Mouse (Mus musculus): ENCODE measurements around the gene Rap1a.

The Rap1a gene

GRCm38 (mm10) chr3:105801191-105802166 lies at the start of gene Rap1a:
TSS of gene Rap1a (minus strand) at chr3:105801336.
- peak; percentile 75 for DNase-seq (ENCODE audit: low read depth, low spot score)

DNA sequence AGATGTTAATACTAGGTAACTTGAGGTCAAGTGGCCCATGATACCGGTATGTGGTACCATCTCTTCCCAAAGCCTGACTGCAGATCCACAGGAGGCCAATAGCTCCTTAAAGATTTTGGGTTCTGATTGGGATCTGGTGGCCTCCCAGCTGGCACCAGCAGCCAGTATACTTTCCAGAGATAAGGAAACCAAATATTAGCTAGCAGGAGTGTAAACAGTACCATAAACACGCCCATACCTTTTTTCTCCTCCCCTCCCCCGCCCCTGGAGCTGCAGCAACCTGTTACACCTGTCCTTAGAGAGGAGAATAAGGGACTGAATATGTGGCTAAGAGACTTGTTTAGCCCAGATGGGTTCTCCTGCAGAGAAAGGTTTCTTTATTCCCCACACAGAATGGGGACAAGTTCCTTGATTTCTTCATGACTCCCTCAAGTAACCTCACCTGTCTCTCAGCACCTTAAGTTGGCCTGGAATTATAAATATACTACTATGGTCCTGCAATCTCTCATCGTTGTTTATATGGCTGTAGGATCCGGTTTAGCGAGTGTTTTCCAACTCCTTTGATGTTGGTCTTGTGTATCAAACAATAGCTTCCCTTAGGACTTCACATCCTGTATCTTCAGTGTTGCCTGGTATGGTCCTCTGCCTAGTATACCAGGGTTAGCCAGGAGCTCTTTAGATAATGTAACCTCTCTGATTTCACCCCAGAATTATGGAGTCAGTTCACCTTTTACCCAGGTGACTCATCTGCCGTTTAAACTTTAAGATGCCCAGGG lies 45.3 kb upstream of the Rap1a start:
- no peak for DNase-seq (ENCODE audit: low read depth, low spot score)

DNA sequence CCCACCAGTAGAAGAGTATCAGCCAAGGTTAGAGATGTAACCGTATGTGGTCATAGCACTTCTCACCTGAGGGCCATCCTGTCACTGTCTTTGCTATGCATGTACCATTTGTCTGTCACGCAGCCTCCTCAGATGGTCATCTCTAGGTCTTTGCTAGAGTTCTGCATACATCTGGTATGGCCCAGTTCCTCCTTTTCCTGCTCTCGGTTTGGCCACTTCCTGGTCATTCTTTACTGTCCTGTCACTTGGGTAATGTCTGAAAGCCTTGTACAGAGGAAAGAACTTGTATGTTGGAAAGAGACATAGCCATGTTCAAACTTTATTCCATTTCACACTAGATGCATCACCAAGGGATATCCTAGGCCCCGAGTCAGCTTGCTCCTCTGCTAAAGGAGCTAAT lies 38.7 kb upstream of the Rap1a start:
- DNase-seq (ENCODE audit: low read depth, low spot score), result no peak

GRCm38 (mm10) chr3:105838655-105839054 lies 37.5 kb upstream of the Rap1a start:
- no peak for DNase-seq (ENCODE audit: low read depth, low spot score)

- DNase-seq (ENCODE audit: low read depth, low spot score), result no peak
These were observed 35.7 kb upstream of the Rap1a start for GRCm38 (mm10) chr3:105836883-105837282.

GRCm38 (mm10) chr3:105835875-105836274 lies 34.7 kb upstream of the Rap1a start:
- no peak for DNase-seq (ENCODE audit: low read depth, low spot score)

DNA sequence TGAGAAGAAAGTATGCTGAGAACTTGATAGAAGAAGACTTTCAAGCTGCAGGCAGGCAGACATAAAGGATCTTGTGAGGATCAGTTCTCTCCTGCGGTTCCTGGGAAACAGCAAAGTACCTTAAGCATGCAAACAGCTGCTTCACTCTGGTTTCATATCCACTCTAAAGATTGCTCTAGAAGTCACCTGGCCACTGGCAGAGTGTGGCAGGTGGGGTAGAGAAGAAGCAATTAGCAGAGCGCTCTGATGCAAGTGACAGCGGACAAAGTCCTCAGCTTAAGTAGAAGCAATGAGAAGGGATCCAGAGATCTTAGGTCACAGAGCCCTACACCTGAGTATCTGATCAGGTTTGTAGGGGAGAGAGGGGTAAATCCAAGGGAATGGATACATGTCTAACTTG lies 30.4 kb upstream of the Rap1a start:
- DNase-seq (ENCODE audit: low read depth, low spot score), result no peak

DNA sequence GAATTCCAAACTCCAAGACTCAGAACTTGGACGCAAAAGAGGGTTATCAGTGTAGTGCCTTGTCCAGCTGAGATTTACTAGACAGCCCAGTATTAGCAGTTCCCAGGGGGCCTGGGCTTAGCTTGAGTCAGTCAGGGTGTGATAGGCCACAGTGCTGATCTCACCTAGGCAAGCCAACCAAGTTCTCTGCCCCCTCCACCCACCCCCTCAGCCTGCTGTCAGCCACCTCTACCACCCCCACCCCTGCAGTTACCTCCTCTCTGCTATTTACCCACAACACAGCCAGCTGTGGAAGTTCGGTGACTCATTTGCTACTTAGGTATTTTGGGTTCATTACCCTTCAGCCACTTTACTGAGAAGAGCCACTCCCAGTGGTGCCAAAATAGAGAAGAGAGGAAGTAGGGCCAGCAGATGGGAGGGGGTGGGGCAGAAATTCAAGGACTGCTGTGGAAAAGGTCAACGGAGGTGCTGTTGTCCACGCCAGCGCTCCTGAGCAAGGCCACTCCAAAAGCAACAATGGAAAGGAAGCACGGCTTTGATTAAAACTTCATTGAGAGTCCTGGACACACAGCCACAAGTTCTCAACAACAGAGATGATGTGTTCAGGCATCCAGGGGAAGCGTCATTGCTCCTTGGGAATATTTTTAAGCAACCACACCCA lies 24.5 kb upstream of the Rap1a start:
- no peak for DNase-seq (ENCODE audit: low read depth, low spot score)

- DNase-seq (ENCODE audit: low read depth, low spot score), result no peak
These were observed 23.6 kb upstream of the Rap1a start for GRCm38 (mm10) chr3:105824704-105825103.

- no peak for DNase-seq (ENCODE audit: low read depth, low spot score)
These were observed 23.0 kb upstream of the Rap1a start for GRCm38 (mm10) chr3:105824103-105824502.

GRCm38 (mm10) chr3:105823609-105824008 lies 22.5 kb upstream of the Rap1a start:
- no peak for DNase-seq (ENCODE audit: low read depth, low spot score)

GRCm38 (mm10) chr3:105821504-105821903 lies 20.4 kb upstream of the Rap1a start:
- no peak for DNase-seq (ENCODE audit: low read depth, low spot score)

GRCm38 (mm10) chr3:105820272-105820671 lies 19.1 kb upstream of the Rap1a start:
- DNase-seq (ENCODE audit: low read depth, low spot score), result no peak

- no peak for DNase-seq (ENCODE audit: low read depth, low spot score)
These were observed 17.2 kb upstream of the Rap1a start for GRCm38 (mm10) chr3:105818130-105819004.

GRCm38 (mm10) chr3:105816089-105816488 lies 15.0 kb upstream of the Rap1a start:
- no peak for DNase-seq (ENCODE audit: low read depth, low spot score)

DNA sequence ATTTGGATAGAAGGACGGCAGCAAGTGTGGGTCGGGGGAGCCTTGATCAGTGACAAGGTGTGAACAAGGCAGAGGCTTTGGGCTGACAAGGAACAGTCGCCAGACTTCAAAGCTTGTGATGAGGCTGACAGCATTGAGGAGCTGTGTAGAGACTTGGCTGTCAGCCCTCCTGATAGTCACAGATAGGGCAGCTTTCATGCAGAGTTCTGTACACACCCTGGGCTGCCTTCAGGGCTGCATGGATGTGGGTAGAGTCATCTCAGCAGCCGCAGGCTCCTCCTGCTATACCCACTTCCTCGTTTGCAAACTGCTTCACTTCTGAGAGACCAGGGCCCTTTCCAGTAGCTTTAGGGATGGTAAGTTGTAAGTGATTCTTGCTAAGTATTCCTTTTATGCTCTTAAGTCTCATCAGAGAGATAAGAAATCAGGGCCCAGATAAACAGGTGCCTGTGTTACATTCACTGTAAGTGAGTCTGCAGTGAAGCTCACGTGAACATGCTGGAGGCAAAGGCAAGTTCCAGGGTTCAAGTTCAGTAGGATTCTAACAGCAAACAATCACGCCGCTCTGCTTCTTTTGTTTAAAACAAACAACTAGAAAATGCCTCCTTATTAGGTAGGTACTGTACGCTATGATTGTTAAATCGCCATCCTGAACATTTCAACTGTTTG lies 14.2 kb upstream of the Rap1a start:
- DNase-seq (ENCODE audit: low read depth, low spot score), result no peak

DNA sequence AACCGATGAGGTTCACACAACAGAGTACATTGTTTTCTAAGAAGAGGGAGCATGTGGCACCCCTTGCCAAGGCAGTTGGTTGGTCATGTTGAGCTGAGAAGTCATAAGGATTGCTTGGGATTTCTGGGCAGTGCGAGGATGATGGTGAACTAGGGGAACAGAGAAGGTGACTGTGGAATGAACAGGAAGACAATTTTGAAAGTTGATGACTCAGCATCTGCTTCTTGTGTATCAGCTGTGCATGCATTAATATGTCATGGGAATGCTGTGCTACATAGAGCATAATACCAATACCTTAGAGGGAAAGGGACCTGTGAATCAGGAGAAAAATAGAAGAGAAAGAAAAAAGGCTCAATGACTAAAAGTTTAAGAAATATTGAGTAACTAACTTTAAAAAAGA lies 10.0 kb upstream of the Rap1a start:
- DNase-seq (ENCODE audit: low read depth, low spot score), result no peak

- peak; percentile 89 for DNase-seq (ENCODE audit: low read depth, low spot score)
These were observed 7.3 kb upstream of the Rap1a start for GRCm38 (mm10) chr3:105808179-105809037.

GRCm38 (mm10) chr3:105807672-105808071 lies 6.5 kb upstream of the Rap1a start:
- no peak for DNase-seq (ENCODE audit: low read depth, low spot score)
